Mouse (Mus musculus): ENCODE data around the gene Gdpd4.

GRCm38 (mm10) chr7:98048101-98048824, 128.5 kb downstream of the Gdpd4 start:
- TF ChIP-seq EP300 (IDR thresholded peaks at IDR 0.05; ENCODE audit: low read depth) (no peak), CTCF (IDR thresholded peaks at IDR 0.05; ENCODE audit: low read depth) (no peak)
